Mouse (Mus musculus): ENCODE measurements around the gene Tmem106a.
"Not testable (repeated sequence)": the region's sequence is repeated elsewhere in the genome, so short reads cannot be mapped to it uniquely, and the experiment has no call there.

The Tmem106a gene

DNA sequence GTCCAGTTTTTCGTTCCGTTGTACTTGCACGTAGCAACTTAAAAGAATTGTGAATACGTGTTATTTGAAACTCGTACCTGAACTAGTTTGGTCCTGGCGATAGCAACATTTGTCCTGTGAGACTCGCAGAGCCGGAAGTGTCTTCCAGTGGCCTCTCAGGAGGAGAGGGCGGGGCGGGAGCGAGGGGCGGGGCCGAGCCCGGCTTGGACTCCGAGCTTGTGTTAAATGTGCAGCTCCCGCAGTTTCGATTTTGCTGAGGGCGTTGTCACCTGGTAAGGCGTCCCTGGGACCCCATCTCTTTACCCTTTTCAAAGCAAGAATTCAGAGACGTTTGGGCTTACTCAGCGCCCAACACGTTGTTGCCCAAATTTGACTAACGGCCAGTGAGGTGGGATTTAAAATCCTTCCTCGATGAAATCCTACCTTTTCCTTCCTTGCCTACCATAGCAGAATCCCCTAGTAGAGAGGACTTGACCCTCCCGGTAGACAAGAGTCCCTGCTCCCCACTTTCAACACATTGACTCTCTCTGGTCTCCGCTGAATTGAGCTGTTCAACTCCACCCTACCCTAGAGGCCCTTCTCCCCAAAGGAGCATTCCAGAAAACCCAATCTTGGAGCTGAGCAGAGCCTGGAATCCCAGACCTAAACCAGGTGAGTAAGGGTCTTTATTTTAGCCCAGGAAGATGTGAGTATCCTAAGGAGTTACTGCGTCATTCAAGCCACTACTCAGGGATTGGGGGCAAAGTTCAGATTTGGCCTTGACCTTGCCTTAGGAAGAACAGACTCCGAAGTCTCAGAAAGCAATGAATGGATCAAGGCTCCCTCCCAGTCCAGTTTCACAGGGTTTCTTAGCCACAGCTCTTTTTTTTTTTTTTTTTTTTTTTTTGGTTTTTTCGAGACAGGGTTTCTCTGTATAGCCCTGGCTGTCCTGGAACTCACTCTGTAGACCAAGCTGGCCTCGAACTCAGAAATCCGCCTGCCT, at the start of gene Tmem106a:
Tmem106a (plus strand) TSS at position 189 of the 982 bp plus-strand sequence.
- peak in 1 of 2 experiments; percentile 33 for DNase-seq (ENCODE audit: low spot score in 2 of 2)

DNA sequence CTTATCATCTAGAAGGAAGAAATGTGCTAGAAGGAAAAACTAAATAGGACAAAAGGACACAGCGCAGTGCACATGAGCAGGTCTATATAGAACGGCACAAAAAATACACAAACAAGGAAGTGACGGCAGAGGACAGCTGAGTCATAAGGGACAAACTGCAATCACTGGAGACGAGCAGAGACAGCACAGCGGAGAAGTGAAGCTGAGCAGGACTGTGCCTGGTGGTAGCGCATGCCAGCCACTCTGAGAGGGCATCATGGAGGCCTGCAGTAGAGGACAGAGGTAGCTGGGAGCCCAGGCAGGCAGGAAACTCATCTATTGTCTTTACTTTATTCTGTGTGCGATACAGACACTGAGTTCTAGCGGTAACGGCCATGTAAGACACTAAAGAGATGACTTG, 38.5 kb upstream of the Tmem106a start:
- no peak for DNase-seq (ENCODE audit: low spot score in 2 of 2)

DNA sequence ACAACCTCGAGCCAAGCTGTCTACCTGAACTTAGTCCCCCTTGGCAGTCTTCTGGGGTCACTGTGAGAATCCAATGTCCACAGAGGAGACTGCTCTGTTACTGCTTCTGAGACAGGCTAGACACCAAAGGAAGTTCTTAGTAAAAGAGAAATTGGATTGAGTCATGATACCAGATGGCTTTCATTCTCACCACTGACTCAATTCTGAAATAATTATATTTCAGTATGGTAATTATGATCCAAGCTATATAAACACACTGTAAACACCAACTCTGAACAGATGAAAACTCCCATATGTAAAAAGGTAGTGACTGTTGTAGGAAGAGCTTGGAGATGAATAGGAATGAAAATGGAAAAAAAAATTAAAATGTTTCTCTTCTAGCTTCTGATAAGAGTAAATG, 37.9 kb upstream of the Tmem106a start:
- DNase-seq (ENCODE audit: low spot score in 2 of 2) = no peak

DNA sequence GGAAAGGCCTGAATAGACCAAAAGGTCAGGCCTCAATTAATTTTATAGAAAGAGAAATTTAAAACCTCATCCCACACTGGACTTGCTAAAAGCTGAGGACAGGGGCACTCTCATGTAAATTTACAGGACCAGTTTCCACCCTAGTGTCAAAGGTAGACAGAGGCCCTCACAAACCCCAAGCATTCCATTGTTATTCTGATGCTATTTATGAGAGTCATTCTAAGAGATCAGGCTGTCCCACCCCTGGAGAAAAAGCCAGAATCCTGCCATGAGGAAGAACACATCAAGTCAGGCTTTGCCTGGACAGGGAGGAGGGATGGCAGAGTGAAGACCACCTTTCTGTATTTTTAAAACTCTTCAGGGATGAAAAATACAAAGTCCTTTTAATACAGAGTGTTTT, 33.5 kb upstream of the Tmem106a start:
- DNase-seq (ENCODE audit: low spot score in 2 of 2) = no peak

DNA sequence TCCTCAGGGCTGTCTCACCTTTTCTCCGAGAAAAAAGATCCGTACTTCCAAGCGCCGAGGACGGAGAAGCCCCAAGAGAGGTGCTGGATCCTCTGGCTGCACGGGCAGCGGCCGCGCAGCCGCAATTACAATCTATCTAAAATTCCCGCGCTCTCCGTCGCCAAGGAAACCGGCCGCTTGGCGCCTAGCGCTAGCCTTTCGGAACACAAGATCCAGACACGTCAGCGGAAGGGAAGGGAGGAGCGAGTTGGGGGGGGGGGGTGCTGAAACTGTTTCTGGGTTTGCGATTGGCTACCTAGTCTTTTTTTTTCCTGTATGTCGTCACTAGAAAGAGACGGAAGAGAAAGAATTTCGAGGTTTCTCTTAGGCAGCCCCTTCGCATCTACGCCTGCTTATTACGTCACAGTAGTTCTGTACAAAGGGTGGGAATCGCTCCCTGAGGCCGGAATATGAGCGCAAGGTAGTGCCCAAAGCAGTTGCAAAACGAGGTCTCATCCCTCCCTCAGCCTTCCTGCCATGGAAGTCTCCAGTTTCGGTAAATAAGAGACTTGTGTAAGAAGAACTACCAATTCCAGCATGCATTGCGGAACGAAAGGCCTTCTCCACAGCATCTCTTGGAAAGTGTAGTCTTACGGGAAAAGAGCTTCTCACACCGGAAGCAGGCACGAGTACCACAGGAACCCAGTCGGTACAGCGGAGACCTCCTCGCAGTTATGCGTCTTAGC, 30.1 kb upstream of the Tmem106a start, which contains the start of the genes Brca1 and Nbr1:
Brca1 (minus strand) TSS at position 205 of the 725 bp plus-strand sequence.
Nbr1 (plus strand) TSS at position 399 of the 725 bp plus-strand sequence.
- peak; percentile 95 to 96 for DNase-seq (ENCODE audit: low spot score in 2 of 2)

DNA sequence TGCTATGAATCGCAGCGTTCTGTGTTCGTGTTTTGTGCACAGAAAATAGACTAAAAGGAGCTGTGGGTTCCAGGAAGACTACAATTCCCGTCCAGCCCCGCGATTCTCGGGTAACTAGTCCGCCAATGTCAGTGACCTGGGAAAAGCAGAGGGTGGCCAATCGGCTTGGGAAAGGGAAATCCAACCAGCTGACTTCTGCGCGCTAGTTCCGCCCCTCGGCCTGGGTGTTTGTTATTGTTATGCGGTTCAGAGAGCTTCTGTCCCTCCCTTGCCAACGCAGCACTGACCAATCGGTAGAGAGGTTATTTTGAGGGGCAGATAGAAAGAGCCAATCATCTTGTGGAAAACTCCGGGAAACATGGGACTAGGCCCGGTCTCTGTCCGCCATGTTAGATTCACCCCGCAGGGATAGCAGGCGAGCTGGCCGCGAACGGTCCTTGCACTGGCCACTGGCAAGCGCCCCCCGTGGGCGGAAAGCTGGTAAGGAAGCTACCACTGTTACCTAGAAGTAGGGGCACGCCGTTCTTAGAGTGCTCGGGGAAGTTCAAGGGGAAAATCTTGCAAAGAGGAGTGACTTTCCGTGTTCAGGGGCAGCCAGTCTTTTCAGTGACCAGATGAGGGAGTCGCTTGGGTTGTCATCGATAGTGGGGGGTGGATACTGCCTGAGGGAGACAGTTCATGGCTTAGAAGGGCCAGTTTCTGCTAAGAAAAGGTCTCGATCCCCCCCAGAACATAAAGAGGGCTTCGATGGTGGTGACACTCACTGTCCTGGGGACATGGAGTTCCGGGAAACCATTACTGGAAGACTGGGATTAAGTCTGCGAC, 29.4 kb upstream of the Tmem106a start:
- peak; percentile 99 to 100 for DNase-seq (ENCODE audit: low spot score in 2 of 2)

DNA sequence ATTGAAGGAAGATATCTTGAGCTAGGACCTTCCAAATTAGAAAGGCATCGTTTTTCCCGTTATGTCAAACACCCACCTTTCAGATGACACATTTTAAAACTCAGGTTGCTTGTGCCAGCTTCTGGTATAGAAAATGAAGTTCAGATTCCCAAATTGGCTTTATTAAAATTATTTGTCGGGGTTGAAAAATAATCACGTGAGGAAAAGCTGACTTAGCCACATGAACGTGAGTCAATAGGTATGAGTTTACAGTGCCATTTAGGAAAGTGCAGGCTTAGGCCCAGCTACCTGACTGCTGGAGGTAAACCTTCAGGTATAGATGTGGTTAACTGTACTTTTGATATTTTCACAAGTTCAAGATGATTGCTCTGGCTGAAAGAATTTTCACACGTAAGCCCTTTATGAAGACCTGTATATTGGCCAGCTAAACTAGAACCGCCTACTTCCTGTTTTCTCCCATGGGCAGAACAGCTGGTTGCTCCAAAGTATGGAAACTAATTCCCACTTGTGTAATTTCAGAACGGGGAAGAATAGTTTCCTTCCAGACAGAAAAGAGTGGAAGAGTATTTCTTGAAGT, 28.6 kb upstream of the Tmem106a start:
- DNase-seq (ENCODE audit: low spot score in 2 of 2) = no peak

DNA sequence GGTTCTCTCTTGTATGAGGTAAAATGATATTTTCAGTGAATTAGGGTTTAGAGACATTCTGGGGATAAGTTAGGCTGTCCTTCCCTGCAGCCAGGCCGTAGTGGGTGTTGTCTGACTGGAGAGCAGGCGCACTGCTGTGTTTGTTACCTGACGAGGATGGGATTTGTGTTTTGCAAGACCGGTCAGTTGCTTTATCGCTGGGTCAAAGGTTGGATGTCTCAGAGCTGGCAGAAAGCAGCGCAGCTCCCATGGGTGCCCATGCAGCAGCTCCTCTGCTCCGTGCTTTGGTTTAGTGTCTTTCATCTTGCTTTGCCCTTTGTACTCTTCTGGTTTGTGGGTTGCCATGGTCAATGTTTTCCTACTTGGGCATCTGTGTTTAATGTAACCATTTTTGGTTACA, 25.5 kb upstream of the Tmem106a start:
- DNase-seq (ENCODE audit: low spot score in 2 of 2) = no peak

DNA sequence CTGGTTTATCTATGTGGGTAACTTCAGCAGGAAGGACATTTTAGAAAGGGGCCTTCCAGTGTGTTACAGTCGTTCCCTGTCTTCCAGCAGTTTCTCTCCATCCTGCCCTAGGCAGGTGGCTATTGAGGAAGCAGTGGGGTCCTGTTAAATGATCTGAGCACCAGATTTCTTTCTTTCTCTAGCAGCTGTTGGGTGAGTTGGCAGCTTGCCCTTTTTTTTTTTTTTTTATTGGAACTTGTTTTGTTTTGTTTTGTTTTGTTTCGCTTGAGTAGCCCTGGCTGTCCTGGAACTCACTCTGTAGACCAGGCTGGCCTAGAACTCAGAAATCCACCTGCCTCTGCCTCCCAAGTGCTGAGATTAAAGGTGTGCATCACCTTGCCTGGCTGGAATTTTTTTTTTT, 25.1 kb upstream of the Tmem106a start:
- no peak for DNase-seq (ENCODE audit: low spot score in 2 of 2)

DNA sequence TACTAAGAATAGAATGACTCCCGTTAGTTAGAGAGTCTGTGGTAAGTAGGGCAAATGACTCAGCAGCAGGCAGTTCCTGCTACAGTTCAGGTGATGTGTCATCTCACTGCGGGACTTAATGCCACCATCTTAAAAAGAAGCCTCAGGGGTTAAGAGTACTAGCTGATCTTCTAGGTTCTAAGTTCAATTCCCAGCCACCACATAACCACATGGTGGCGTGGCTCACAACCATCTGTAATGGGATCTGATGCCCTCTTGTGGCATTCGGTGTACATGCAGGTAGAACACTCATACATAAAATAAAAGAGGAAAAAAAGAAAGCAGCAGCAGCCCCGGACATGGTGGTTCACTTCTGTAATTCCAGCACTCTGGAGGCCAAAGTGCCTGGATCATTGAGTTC, 19.7 kb upstream of the Tmem106a start:
- peak; percentile 40 to 50 for DNase-seq (ENCODE audit: low spot score in 2 of 2)

DNA sequence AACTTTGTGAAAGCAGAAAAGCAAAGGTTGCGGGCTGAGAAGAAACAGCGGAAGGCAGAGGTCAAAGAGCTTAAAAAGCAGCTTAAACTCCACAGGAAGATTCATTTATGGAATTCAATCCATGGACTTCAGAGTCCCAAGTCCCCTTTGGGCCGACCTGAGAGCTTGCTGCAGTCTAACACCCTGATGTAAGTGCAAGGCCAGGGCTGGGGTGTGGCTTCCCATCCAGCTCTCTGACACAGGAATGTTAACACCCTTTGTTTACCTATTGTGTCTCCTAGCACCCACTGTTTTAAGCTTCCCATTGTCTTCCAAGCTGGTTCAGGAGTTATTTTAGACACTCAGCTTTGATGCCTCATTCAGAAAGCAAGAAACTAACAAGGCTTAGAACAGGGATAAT, 13.6 kb upstream of the Tmem106a start:
- no peak for DNase-seq (ENCODE audit: low spot score in 2 of 2)

DNA sequence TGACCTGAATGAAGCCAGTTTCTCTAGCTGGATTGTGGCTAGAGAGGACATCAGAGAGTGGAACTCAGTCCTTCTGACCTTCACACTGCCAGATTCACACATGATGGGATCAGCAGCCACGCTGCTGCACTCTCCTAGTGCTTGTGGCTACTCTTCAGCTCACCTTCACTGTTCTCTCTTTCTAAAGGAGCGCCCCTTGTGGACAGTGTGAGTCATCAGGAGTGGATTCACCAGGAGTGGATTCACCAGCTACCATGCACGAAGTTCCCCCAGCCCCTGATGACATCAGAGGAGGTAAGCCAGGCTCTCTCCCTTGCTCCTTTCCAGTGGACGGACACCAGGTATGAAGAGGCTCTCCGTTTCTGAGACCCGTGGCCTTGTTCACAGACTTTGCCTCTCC, 5.9 kb upstream of the Tmem106a start:
- no peak for DNase-seq (ENCODE audit: low spot score in 2 of 2)

DNA sequence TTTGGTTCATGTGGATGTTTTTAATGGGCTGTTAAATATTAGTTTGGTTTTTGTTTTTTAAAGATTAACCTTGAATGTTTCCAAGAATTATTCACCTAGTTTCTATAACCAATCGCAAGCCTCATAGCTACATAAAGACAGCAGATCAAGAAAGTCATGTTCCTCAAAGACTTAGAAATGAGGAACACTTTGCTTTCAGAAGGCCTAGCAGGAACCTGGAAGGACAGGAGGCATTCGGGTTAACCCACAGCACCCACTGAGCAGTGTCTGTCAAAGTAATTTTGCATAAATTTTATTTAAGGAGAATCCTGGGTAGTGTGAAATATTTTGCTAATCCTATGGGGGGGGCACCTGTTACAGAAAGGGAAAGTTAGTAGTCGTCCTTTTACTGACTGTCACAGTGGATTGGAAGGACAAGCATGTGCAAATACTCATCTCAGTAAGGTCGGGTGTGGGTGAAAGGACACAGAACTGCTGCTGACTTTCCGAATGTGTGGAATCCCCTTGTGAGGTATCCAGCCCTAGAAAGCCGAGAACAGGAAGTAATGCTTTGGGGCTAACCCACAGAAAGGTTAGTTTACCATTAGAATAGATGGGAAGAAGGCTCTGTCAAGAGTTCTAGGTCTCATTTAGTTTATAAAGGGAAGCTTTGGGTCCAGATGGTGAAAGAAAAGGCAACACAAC, 819 bp upstream of the Tmem106a start:
- no peak for DNase-seq (ENCODE audit: low spot score in 2 of 2)

DNA sequence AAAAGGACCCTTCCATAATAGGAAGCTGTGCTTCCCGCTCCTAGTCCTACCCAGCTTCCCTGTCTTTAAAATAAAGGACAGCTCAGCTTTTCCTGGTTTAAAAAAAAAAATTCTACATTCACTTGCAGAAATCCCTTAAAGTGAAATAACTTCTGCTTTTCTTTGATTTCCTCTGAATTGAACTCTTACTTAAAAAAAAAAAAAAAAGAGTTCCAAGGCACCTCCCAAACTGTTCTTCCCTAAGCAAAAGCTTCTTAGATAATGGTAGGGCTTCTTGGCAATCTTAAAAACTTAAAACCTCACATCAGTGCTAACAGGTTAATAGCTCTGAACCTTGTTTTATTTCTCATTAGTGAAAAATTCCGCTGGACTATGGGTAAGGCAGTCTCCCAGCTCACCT, 1.2 kb downstream of the Tmem106a start:
- DNase-seq (ENCODE audit: low spot score in 2 of 2) = no peak

DNA sequence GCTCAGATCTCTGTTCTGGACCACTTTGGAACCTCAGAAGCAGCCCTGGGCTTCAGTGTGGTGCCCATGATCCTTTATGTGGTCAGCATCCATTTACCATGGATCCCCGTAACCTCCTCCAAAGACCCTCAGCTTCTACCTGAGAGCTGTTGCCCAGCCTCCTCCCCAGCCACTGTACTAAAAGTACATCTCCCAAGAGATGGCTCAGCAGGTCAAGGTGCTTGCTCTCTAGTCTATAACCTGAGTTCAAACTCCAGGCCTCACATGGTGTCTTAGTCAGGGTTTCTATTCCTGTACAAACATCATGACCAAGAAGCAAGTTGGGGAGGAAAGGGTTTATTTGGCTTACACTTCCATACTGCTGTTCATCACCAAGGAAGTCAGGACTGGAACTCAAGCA, 3.0 kb downstream of the Tmem106a start:
- not testable (repeated sequence) for DNase-seq (ENCODE audit: low spot score in 2 of 2)

DNA sequence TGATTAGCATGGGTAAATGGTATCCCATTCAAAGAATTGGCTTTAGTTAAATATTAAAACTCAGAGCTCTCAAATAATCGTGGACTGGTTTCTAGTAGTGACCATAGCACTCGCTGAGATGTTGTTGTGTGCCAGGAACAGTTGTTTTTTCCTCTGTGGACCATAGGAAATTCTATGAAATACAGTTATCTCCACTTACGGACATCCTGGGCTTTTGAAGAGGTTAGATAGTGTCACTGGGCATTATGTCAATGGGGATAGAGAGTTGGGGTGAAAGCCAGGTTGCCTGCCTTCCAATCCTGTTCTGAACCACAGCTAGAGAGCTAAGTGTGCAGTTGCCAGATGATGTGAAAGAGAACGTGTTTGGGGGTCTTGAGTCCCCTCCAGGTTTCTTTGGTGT, 3.8 kb downstream of the Tmem106a start:
- no peak for DNase-seq (ENCODE audit: low spot score in 2 of 2)

DNA sequence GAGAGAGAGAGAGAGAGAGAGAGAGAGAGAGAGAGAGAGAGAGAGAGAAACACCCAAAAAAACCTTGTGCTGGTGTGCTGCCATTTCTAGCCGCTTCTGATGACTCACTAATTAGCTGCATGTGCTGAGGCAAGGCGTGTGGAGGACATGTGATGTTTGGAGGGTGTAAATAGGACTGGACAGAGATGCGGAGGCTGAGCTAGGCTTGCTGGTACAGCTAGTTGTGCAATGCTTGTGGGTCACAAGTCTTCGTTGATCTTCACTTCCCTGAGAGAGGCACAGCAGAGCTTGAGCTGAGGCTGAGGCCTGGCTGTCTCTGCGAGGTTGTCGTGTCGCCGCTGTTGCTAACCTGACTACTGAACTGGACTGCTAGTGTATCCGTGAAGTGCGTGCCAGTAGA, 5.6 kb downstream of the Tmem106a start:
- DNase-seq (ENCODE audit: low spot score in 2 of 2) = peak; percentile 32 to 33

DNA sequence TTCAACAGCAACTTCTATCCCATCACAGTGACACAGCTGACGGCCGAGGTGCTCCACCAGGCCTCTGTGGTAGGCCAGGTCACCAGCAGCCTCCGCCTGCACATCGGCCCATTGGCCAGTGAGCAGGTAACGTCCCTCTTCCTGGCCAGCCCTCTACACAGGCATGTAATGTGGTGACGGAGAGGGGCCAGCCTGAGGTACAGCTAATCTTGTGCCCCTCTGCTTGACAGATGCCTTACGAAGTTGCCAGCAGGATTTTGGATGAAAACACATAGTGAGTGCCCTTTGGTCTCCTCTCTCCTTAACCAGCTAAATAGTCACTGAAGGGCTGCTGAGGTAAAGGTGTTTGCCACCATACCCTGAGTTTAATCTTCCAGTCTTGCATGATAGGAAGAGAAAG, 6.8 kb downstream of the Tmem106a start:
- no peak for DNase-seq (ENCODE audit: low spot score in 2 of 2)

DNA sequence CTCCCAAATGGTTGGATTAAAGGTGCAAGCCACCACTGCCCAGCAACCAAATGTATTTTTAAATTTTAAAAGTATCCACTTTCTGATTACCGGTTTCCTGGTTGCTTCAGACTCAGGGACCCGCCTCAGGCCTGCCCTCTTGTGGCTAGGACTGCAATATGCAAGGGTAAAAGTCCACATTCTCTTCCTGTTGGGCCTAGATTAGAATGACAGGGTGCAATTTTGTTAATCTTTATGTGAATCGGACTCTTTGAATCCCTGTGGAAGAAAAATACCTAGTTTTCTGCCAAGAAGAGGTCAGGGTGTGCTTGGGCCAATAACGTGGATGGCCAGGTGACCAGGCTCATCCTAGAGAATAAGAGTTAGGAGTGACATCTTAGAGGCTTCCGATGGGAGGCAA, 7.4 kb downstream of the Tmem106a start:
- DNase-seq (ENCODE audit: low spot score in 2 of 2) = peak in 1 of 2 experiments; percentile 57

DNA sequence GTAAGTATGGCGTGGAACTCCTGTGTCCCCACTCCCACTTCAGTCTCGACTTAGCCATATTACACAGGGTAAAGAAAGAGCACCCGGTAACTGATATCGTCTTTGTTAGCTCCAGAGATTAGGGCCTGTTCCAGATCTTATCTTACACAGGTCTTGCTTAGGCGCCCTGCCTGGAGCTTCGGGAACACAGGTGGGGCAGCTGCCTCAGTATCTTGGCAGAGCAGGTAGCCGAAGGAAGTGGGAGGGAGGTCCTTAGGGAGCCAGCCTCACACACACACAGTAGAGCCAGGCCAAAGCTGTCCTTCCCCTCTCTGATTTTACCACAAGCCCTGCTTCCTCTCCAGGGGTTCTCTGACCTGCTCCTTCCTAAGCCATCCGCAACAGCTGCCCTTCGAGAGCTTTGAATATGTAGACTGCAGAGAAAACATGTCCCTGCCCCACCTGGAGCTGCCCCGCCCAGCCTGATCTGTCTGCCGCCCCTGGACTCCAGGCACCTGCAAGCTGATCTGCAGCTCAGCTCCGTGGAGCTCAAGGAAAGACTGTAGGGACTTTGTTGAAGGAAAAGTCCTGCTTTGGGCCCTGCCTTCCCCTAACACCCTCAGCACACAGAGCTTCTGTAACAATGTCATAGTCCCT, 8.1 kb downstream of the Tmem106a start:
- DNase-seq (ENCODE audit: low spot score in 2 of 2) = no peak

All from right cerebral cortex, postnatal 10 days (tissue).